Mouse (Mus musculus) naive thymus-derived CD4-positive, alpha-beta T cell, adult 2 months (primary cell): ENCODE measurements around the gene Dop1b.
A peak's percentile ranks its signal among the peaks of the same experiment; 100 is the strongest.
"Not testable (repeated sequence)": the region's sequence is repeated elsewhere in the genome, so short reads cannot be mapped to it uniquely, and the experiment has no call there.

Experiments used
- DNase-seq: peaks from one replicate; pipeline ENCODE4 v3.0.0-alpha.2; 2011; ENCODE audit warnings: low read depth

The Dop1b gene

DNA sequence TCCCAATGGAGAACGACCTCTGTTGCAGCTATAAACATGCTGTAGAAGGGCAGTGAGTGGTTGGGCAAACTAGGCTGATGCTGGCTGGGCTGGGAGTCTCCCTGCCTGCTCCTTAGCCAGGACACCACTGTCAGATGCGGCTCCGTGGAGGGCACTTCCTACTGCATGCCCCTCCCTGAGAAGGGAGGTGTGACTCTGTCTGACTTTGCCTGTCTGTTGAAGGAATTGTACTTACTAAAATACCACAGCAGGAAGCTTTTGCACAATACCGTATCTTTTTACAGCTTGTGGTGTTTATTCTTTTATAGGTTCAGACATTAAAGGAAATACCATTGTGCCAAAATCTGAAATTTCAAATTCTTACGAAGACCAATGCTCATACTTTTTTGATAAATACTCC, 40.1 kb downstream of the Dop1b start:
- DNase-seq = no peak

DNA sequence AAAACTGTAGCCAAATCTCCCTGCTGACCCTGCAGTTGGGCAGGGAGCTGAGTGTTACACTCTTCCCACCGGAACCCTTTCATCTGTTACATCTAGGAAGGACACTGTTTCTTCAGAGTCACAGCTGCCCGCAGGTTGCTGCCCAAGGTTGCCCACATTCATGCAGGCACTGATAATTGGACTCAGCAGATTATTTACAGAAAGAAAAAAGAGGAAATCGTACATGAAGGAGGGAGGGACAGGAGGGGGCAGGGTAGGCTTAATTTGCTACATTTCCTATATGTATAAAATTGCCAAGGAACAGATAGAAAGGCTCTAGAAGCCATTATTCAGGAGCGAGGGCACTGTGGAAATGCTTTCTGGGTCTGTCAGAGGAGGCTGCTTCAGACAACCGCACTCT, 44.9 kb downstream of the Dop1b start:
- no peak for DNase-seq

DNA sequence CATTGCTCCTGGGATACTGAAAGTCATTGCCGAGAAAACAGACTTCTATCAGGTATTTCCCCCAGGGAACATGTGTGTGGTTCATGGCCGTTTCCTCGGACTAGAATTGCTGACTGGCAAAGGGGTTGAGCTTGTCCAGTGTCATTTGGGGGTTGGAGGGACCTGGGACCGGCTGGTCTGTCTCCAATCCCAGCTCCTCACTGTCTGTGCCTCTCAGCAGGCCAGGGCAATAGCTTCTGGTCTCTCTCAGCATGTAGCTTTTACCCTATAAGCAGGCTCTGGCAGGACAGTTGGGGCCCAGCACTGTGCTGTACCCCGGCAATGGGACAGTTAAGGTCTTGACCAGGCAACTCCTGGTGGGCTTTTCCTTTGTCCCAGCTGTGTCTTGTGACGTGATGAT, 51.7 kb downstream of the Dop1b start:
- DNase-seq = no peak

DNA sequence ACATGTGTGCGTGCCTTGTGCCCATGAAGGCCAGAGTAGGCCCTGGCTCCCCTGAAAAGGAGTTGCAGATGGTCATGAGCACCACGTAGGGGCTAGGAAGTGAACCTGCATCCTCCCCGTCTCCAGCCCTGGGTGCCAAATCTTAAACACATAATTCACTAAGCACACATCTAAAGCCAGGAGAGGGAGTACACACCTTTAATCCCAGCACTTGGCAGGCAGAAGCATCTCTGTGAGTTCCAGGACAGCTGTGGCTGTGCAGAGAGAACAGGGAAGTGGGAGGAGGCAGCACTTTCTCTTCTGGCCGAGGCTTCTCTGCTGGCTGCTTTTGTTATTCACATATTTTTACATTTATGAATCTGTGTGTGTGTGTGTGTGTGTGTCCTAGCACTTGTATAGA, 52.9 kb downstream of the Dop1b start:
- DNase-seq = no peak

DNA sequence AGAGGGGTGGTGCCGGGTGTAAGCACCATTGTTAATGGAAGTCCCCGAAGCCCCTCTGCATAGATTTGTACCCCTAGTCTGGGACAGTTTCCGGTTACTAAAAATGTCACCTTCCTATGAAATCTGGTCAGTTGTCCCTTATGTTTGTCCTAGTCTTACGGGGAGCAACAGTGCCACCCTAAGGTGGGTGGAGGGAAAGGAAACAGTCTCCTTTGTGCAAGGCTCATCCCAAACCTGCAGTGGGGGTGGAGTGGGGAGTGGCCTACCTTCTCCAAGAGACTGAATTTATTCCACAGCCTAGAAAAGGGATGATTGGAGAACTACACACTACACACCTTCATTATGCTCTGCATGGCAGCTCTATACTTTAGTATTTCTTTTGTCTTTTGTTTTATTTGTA, 55.3 kb downstream of the Dop1b start:
- DNase-seq = peak; percentile 45

DNA sequence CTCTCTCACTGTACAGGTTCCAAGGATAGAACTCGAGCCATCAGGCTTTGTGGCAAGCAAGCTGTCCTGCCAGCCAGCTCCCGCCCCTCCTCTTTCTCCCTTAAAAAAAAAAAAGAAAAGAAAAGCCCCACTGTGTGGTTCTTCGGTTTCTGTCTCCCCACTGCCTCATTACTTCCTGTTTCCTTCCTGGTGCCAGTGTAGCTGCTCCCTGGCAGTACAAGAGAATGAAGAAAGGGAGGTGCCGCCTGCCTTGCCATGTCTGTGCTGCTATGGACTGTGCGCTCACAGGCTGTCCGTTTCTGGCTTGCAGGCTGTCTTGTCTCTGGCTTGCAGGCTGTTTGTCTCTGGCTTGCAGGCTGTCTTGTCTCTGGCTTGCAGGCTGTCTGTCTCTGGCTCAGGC, 55.8 kb downstream of the Dop1b start:
- DNase-seq = peak; percentile 46

DNA sequence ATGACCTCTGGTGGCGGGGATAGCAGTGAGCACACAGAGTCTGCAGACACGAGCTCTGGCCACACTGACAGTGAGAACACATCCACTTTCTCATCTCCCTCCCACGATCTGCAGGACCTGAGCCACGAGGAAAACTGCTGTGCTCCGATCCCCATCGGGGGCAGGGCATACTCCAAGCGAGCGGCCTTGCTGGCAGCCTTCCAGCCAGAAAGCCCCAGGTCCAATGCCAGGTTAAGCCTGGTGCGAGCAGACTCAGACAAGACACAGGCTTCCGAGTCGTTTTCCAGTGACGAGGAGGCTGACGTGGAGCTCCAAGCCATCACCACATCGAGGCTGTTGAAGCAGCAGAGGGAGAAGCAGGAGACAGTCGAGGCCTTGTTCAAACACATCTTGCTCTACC, 57.9 kb downstream of the Dop1b start:
- no peak for DNase-seq

DNA sequence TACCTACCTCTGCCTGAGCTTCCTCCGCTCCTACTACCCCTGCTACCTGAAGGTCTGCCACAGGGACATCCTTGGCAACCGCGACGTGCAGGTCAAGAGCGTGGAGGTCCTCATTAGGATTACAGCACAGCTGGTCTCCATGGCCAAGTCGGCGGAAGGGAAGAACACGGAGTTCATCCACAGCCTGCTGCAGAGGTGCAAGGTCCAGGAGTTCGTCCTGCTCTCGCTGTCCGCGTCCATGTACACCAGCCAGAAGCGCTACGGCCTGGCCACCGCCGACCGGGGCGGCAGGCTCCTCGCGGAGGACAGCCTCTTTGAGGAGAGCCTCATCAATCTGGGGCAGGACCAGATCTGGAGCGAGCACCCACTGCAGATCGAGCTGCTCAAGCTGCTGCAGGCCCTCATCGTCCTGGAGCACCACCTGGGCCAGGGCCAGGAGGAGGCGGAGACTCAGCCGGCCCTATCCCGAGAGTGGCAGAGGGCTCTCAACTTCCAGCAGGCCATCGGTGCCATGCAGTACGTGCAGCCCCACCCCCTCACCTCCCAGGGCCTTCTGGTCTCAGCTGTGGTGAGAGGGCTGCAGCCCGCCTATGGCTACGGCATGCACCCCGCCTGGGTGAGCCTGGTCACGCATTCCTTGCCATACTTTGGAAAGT, 58.7 kb downstream of the Dop1b start:
- DNase-seq = no peak

DNA sequence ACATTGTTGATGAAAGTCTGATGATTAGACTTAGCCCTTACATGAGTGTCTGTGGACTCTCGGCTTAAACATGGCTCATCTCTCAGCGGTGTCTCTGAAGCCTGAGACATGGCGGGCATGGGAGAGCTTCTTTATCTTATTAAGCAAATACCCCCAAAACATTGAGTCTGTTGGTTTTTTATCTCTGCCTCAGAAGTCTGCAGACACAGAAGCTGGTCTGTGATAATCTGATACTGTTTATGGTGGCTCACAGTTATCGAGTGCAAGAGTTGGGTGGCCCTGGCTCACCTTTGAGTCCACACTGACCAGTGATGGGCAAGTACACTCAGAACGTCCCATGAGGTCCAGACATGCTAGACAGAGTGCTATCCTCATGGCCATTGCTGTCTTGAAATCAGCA, 63.0 kb downstream of the Dop1b start:
- no peak for DNase-seq

DNA sequence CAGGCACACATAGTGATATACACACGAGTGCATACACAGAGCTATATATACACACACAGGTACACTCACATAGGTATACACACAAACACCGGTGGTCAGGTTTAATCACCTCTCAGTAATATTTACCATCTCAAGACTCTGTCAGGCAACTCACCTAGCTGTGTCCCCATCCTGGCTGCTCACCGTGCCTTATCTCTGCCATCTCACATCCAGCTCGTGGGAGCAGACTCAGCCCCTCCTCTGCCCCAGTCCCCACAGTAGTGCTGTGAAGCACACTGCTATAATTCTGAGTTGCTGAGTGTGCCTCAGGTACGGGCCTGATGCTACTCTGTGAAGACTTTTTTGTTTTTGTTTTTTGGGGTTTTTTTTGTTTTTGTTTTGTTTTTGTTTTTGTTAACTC, 64.8 kb downstream of the Dop1b start:
- no peak for DNase-seq

DNA sequence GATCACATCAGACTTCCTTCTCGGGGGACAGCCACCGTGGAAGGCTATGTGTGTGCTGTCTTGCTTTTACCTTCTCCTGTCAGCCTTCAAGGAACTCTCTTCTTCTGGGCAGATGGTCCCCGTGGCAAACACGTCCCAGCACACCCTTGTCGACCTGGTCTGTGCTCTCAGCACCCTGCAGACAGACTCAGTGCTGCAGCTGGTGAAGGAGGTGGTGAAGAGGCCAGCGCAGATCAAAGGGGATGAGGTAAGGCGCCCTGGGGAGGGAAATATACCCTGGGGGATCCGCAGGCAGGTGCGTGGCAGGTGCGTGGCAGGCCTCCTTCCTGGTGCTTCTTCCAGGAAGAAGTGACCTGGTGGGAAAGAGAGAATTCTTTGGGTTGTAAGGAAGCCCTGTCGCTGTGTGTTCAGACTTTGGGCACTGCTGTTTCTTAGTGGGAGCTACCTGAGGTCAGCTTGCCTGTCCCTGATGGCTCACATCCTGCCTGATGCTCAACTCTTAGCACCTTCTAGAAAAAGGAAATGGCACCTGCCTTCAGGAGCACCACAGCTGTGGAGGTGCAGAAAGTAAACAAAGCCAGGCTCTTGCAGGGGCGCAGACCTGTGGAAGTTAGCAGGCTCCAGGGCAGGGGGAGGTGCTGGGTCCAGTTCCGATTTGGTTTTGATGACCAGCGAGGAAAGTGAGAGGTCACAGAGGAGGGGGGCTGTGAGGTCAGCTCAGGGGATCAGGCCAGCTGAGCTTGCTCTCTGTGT, 65.7 kb downstream of the Dop1b start:
- DNase-seq = peak; percentile 51

DNA sequence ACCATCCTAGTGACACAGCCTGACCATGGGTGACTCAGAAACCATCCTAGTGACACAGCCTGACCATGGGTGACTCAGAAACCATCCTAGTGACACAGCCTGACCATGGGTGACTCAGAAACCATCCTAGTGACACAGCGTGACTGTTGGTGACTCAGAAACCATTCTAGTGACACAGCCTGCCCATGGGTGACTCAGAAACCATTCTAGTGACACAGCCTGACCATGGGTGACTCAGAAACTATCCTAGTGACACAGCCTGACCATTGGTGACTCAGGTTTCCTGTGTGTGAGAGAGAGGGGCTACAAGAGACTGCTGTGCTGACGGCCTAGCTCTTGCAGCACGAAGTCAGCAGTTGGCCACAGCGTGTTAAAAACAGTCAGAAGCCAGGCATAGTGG, 66.7 kb downstream of the Dop1b start:
- not testable (repeated sequence) for DNase-seq

DNA sequence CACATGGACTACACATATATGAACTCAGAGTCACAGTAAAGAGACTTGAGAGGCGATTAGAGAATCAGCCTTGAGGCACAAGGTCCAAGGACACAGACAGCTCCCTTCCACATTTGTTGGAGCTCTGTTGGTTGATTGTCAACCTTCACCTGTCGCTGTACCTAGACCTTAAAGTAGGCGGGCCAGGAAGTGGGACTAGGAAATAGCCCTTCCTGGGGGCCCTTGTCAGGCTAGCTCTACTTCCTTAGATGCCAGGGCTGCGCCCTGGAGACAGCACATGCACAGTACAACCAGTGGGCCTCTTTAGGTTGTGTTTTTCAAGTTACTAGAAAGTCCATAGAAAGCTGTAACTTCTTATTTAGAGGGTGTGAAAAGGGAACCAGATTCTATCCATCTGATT, 67.8 kb downstream of the Dop1b start:
- DNase-seq = no peak

DNA sequence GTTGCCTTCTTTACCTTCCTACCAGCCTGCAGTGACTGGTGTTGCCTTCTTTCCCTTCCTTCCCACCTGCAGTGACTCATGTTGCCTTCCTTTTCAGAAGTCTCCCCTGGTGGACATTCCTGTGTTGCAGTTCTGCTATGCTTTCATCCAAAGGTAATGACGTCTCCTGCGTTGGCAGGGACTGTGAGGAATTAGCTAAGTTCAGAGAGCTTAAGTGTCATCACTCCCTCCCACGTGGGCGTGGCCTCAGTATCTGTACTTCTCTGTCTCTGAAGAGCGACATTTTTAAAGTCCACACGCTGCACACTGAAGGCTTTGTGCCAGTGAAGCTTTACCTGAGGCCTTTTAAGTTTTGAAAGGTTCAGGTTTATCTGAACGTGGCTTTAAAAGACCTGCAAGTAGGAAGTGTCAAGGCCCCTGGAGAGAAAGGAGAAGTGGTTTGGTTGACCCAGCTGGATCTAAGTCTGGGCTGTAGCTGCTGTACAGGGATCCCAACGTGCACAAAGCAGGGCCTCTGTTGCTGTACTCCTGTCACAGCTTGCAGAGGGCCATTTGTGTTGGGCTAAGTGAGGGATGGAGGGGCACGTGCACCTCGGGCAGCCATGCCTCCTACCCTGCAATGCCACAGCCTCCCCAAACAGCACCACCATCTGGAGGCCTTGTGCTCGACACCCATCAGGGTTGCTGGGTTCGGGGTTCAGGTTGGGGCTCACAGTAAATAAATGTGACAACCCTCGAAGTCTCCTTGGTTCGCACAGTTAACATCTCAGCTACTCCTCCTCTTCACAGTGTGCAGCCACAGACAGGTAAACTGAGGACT, 69.2 kb downstream of the Dop1b start:
- DNase-seq = peak; percentile 82

DNA sequence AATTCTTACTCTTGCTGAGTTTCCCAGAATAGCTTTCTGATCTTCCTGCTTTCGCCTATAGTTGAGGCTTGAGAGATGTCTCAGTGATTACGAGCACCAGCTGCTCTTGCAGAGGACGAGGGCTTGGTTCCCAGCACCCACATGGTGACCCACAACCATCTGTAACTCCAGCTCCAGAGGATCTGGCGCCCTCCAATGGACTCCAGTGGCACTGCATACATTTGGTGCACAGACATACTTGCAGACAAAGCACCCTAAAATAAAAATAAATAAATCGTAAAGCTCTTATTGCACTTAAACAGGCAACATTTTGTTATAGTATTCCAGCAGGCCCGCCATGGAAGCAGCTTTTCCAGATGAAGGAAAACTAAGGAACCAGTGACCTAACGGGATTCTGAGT, 72.5 kb downstream of the Dop1b start:
- DNase-seq = no peak

DNA sequence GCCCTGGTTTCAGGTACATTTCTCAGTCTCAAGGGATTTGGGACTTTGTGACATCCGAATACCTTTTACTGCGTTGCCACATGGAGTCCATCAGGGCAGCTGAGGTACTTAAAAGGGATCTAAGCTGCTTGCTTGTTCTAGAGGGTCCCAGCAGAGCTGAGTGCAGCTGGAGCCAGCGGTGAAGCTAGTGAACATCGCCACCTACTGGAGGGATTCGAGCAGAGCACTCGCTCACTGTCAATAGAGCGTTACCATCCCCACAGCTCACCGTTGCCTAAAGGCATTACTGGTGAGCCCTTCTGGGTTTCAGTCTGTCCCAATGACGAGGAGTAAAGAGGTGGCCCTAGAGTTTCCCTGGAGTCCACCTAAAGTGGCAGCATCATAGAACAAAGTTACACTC, 74.1 kb downstream of the Dop1b start:
- DNase-seq = peak; percentile 74

DNA sequence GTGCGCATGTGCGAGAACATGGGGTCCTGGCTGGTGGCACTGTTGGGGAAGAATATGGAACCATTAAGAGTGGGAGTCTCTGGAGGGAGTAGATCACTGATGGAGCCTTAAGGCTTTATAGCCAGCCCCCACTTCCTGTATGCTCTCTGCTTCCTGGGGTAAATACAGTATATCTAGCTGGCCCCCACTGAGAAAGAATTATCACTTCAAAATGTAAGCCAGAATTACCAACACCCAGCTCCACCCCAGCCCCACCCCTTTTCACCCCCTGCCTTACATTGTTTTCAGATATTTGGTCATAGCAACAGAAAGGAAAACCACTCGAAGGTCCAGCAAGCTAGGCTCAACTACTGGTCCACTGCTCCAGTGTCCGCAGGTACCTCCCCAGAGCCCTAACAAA, 76.7 kb downstream of the Dop1b start:
- DNase-seq = no peak

DNA sequence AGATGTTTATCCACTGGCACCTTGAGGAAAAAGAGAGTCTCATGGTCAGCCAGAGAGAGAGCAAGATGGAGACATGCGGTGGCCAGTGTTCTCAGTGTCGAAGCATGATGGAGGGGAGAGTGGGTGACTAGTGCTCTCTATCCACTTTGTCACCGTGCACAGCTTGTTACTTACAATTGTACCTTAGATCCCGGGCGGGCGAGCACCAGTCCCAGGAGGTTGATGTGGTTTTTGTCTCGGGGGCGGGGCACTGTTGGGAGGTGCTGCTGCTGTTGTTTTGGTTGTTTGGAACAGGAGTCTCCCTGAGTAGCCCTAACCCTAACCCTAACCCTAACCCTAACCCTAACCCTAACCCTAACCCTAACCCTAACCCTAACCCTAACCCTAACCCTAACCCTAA, 77.2 kb downstream of the Dop1b start:
- no peak for DNase-seq

DNA sequence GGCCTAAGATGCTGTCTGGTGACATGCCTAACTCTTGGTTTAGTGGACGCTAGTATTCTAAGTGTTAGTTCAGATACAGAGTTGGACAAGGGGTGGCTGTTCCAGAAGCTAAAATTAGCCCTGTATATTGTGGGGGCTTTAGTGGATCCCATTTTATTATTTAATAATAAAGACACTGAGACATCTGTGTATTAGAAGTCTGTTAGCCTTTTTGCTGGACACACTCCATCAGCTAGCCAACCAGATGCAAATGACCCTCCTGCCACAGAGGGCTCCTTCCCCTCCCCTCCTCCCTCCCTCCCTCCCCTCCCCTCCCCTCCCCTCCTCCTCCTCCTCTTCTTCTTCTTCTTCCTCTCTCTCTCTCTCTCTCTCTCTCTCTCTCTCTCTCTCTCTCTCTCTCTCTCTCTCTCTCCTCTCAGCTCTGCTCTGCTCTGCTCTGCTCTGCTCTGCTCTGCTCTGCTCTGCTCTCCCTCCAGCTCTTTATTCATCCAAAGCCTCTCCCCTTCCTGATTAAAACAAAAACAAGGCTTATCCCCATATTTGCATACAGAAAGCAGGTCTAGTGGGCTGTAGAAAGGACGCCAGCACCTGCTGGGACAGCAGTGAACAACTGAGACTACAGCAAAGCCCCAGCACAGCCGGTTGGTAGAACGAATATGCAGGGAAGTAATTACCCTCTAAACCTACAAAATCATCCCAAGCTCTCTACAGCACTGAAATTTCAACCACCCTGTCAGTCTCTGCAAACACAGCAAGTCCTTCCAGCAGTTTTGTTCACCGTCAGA, 78.5 kb downstream of the Dop1b start:
- no peak for DNase-seq

DNA sequence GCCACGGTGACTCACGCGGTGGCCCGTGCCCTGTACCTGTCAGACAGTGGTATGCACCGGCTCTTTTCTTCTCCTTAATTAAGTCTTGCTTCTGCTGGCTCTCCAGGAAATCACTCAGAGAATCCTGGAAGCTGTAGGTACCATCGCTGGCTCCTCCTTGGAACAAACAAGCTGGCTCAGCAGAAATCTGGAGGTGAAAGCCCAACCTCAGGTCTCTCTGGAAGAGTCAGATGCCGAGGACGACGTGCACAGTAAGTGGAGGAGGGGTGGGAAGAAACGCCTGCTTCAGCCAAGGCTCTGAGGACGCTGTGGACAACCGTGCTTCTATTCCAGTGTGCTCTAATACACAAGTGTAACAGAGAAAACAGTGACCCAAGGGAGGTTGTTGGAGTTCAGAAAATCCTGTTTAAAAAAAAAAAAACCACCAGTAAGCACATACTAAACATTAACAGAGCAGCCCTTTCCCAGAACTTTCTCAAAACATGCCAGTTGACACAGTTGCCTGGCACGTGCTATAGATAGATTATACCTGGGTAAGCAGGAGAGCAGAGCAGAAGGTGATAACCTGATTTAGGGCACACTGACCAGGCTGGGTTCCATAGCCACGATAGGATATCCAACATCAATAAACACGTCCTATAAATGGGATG, 81.4 kb downstream of the Dop1b start:
- no peak for DNase-seq

DNA sequence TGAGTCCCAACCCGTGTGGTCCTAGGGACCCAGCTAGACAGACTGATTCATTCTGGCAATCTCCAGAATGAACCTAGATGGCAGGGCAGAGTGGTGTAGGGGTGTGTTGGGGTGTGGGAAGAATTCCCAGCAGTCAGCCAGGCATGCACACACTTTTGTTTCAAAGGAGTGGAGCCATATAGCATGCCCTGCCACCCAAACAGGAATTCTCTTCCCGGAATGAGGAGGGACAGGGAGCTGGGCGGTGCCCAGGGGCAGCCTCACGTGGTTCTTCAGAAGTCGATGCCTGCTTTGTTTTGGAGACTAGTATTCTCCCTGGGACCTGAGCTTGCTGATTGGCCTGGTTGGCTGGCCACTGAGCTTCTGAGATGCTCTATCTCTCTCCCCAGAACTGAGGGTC, 83.1 kb downstream of the Dop1b start:
- DNase-seq = no peak

DNA sequence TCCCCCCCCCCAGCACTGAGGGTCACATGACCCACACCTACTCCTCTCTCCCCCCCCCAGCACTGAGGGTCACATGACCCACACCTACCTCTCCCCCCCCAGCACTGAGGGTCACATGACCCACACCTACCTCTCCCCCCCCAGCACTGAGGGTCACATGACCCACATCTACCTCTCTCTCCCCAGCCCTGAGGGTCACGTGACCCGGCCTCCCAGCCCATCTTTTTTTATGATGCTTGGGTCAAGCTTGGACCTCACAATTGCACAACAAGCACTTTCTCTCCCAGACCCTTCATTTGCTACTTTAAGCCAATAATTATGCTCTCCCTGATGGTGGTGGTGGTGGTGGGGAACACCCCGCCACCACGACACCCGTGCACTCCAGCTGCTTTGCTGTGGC, 83.7 kb downstream of the Dop1b start:
- no peak for DNase-seq
